Comparison of ENCODE assay signal across 9 mouse cellular contexts in the genomic region with DNA sequence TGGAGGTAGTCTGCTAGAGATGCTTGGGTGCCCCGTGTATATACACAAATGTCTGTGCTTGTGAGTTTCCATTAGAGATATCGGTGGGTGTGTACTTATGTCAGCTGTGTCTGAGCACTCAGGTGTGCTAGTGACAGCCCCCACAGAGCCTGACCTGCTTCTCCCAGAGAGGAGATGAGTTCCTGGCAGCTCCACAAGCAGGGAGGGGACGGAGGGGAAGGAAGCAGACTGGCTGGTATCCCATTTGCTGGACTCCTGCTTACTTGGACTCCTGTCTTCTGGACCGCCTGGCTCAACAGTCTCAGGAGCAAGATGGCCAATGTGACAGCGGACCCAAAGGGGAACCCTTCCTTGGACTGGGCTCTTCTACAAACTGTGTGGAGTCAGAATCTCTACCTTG. TPM values are rescaled to one million over a fixed set of nuclear protein-coding genes. Genes with fewer than 3 reads are reported as not detected.
DNase-seq lines count a peak whose midpoint lies in the region; ATAC-seq and TF ChIP-seq lines count a peak whose summit lies in the region.
"Had no signal": no experiment of that assay in that cellular context is flagged by ENCODE, and none has a peak within 500 bp of the region (broad histone marks: within the 10 kb centered on the region; RNA-seq: fewer than 3 reads in every experiment).

No protein-coding gene starts in this region.

- TF ChIP-seq CTCF in hindbrain, postnatal 0 days (IDR thresholded peaks at IDR 0.05; ENCODE audit: low read depth), result no peak

- H3K4me2 ChIP-seq in hindbrain, embryonic 13.5 days, result 0 out of 2 replicates have a peak overlapping the region, but pooled peaks have one; percentile 43
- H3K4me2 ChIP-seq in hindbrain, postnatal 0 days (ENCODE audit: low read depth, low read length), result no peak overlapping the region

- WGBS in hindbrain, embryonic 13.5 days, result 80% methylated on average over 5 of the region's 5 CpGs
- WGBS in hindbrain, postnatal 0 days, result 67% methylated on average over 5 of the region's 5 CpGs

- ATAC-seq in hindbrain, embryonic 13.5 days (ENCODE audit: low FRiP score), result no peak
- ATAC-seq in hindbrain, postnatal 0 days, result no peak
- ATAC-seq in erythroid progenitor cell, adult 5-6 weeks (replicated peaks; ENCODE audit: low FRiP score, poor library complexity, severe bottlenecking), result no peak

- H3K36me3 ChIP-seq in hindbrain, embryonic 13.5 days, result no peaks in the 10 kb centered on the region
- H3K36me3 ChIP-seq in hindbrain, postnatal 0 days (ENCODE audit: insufficient read depth, low read length), result no peaks in the 10 kb centered on the region

- intact Hi-C loops in gastrocnemius, postnatal 36 days (cut with DNase I), result no loop called here

- no peak overlapping the region for H3K27ac ChIP-seq in hindbrain, embryonic 13.5 days
- no peak overlapping the region for H3K27ac ChIP-seq in hindbrain, postnatal 0 days

- no peak overlapping the region for H3K9ac ChIP-seq in hindbrain, embryonic 13.5 days
- no peak overlapping the region for H3K9ac ChIP-seq in hindbrain, postnatal 0 days (replicated peaks; ENCODE audit: low read length)

- no peak overlapping the region for H3K4me3 ChIP-seq in hindbrain, embryonic 13.5 days
- no peak overlapping the region for H3K4me3 ChIP-seq in hindbrain, postnatal 0 days (ENCODE audit: low read length)

- no peak for DNase-seq in hindbrain, postnatal 0 days (ENCODE audit: low spot score)
- DNase-seq in brain, adult 2 months (ENCODE audit: low read depth, low spot score), result peak; percentile 95
- peak; percentile 94 for DNase-seq in cerebellum, adult 9-11 months
- peak; percentile 44 to 47 for DNase-seq in gastrocnemius, postnatal 36 days
- no peak for DNase-seq in liver
- no peak for DNase-seq in frontal cortex, postnatal 14 days (ENCODE audit: low spot score in 2 of 2)

- no peaks in the 10 kb centered on the region for H3K9me3 ChIP-seq in hindbrain, embryonic 13.5 days
- H3K9me3 ChIP-seq in hindbrain, postnatal 0 days (ENCODE audit: low read length), result no peaks in the 10 kb centered on the region

- H3K27me3 ChIP-seq in hindbrain, embryonic 13.5 days, result 0 out of 2 replicates have a peak, but pooled peaks cover 13% of the 10 kb centered on the region
- H3K27me3 ChIP-seq in hindbrain, postnatal 0 days (ENCODE audit: insufficient read depth, low read length), result no peaks in the 10 kb centered on the region

- H3K4me1 ChIP-seq in hindbrain, embryonic 13.5 days (replicated peaks), result peaks cover 18% of the 10 kb centered on the region
- H3K4me1 ChIP-seq in hindbrain, postnatal 0 days (ENCODE audit: insufficient read depth, low read length), result peaks cover 15% of the 10 kb centered on the region

RNA-seq across cellular contexts. Expression of a gene that starts 50.8 kb away (rescaled TPM):
- 6.8 and 7.2 TPM in 2 replicates for polyA plus RNA-seq in hindbrain, embryonic 13.5 days (2015; fragmentation: Nextera tagmentation; extraction: Ambion mirVana)
- total RNA-seq in hindbrain, postnatal 0 days (2014; rRNA removed), result 95.4 and 114 TPM in 2 replicates
- polyA plus RNA-seq in hindbrain, postnatal 0 days (2015; fragmentation: Nextera tagmentation; extraction: Ambion mirVana), result 16.2 and 16.9 TPM in 2 replicates
- 100 to 1,000 TPM; 116 to 129 TPM for total RNA-seq in gastrocnemius, postnatal 36 days (2021)
- not detected in 2 replicates for total RNA-seq in erythroid progenitor cell, adult 5-6 weeks (2015; ENCODE audit: low replicate concordance)
- total RNA-seq in erythroid progenitor cell, adult 5-6 weeks (2017; ENCODE audit: low replicate concordance), result 0.68 TPM in 1 of 2 replicates, not detected in the other
- total RNA-seq: hematopoietic stem cell, adult 5-6 weeks had no signal

Comparison
In these comparisons a context has a peak if more than half of its experiments do, and no peak if none do; other contexts are left out.
1. DNase-seq: peak in brain, adult 2 months (single experiment), cerebellum, adult 9-11 months (single experiment) and gastrocnemius, postnatal 36 days (2 of 2); none in hindbrain, postnatal 0 days (single experiment), liver (single experiment) and frontal cortex, postnatal 14 days (0 of 2).
2. RNA of a gene that starts 50.8 kb away (total RNA-seq): 116 to 129 TPM in gastrocnemius, postnatal 36 days and 95.4 to 114 TPM in hindbrain, postnatal 0 days; 0.68 TPM in erythroid progenitor cell, adult 5-6 weeks; every median in the first group is over 10 times any median in the second.